Mouse (Mus musculus) frontal cortex, postnatal 25 days (tissue): ENCODE measurements around the gene Tgfbr2.

Experiments
- DNase-seq, 2 experiments: peaks; one replicate each; pipeline ENCODE4 v3.0.0; 2022; ENCODE audit warnings: low spot score in 2 of 2

The Tgfbr2 gene

DNA sequence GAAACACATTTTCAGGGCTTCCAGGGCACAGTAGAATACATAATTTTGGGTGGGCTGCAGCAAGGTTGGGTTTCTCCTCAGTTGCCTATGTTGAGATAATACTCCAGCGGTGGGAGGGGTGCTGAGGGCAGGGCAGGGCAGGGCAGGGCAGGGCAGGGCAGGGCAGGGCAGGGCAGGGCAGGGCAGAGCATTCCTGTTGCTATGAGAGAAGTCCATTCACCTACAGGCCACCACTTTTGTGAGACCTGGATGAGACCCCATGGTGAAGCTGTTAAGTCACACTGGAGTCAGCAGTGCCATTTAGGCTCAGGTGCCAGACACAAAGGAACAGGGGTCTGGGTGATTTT, 18.3 kb upstream of the Tgfbr2 start:
- DNase-seq = no peak

DNA sequence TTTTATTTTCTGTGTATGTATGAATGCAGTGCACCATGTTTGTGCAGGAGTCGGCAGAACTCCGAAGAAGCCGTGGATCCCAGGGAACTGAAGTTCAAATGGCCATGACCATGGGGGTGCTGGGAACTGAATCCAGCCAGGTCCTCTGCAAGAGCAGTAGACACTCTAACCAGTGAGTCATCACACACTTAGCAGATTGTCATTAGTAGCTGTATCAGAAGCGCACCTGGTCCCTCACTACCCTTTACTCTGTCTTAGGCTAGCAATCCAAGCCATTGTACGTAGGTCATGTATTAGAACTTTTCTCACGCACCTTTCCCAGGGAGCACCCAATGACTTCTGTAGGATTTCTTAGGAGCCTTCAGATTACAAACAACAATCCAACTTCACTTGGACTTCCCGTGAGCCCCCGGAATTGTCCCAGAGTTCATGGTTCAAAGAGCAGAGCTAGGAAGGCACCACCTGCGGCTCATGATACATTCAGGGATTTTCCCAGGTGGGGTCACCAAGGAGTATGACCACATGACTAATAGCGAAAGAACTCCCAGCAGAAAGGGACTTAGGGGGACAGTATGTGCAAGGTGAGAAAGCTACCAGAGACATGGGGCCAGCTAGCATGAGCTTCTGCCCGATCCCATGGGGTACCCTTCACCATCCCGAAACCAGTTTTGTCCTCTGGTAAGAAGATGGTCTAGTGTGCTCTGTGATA, 17.8 kb upstream of the Tgfbr2 start:
- no peak for DNase-seq

DNA sequence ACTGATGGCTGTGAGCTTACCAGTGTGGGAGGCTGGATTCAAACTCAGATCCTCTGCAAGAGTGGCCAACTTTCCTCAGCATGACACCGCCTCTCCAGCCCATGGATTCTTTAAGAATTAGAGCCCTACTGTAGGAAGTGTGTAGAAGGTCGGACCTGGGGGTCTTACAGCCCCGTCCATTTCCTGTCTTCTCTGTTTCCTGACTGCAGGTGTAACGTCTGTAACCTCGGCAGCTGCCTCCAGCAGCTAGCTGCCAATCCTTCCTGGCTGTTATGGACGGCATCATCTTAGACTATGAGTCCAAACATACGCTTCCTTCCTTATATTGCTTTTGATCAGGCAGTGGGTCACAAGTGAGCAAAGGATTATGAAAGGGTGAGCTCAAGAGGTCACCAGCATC, 17.1 kb upstream of the Tgfbr2 start:
- no peak for DNase-seq

GRCm38 (mm10) chr9:116189831-116190230, 14.7 kb upstream of the Tgfbr2 start:
- no peak for DNase-seq

- DNase-seq = no peak
These were observed 13.9 kb upstream of the Tgfbr2 start for GRCm38 (mm10) chr9:116188952-116189666.

GRCm38 (mm10) chr9:116187181-116187731, 12.1 kb upstream of the Tgfbr2 start:
- no peak for DNase-seq

- no peak for DNase-seq
These were observed 9.7 kb upstream of the Tgfbr2 start for GRCm38 (mm10) chr9:116184903-116185302.

- DNase-seq = no peak
These were observed 7.9 kb upstream of the Tgfbr2 start for GRCm38 (mm10) chr9:116183035-116183434.

DNA sequence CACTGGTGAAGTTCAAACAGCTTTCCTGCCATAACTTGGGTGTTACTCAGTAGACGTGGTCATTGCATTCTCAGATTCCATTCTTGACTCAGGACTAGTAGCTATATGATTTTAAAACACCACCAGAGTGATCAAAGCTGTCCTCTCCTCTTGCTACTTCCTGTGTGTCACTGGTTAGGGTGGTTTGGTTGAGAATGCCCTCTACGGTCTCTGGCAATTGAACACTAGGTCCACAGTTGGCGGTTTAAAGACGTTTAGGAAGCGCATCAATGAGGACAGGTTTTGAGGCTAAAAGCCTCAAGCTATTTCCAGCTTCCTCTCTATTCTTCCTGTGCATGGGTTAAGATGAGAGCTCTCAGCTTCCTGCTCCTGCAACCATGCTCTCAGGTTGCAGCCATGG, 6.4 kb upstream of the Tgfbr2 start:
- DNase-seq = no peak

DNA sequence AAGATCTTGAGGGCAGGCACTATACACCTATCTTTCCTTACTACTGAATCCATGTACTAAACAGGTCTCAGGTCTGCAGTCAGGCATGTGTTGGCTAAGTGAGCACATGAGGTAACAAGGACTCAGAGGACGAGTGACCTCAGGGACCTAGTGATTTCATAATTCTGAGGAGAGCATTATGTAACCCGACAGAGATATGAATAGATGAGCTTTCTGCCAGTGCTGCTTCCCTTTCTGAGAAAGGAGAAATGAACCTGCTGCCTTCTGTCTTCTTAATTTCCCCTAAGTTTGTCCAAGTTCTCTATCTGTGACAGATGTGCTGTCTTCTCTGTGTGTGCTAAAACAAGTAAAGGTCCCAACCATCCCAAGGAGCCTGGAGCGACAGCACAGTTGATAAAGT, 3.0 kb upstream of the Tgfbr2 start:
- no peak for DNase-seq

GRCm38 (mm10) chr9:116177108-116177507, 1.9 kb upstream of the Tgfbr2 start:
- no peak for DNase-seq

- no peak for DNase-seq
These were observed 442 bp upstream of the Tgfbr2 start for GRCm38 (mm10) chr9:116175488-116176115.

GRCm38 (mm10) chr9:116173473-116174170, 1.5 kb downstream of the Tgfbr2 start:
- DNase-seq = no peak

DNA sequence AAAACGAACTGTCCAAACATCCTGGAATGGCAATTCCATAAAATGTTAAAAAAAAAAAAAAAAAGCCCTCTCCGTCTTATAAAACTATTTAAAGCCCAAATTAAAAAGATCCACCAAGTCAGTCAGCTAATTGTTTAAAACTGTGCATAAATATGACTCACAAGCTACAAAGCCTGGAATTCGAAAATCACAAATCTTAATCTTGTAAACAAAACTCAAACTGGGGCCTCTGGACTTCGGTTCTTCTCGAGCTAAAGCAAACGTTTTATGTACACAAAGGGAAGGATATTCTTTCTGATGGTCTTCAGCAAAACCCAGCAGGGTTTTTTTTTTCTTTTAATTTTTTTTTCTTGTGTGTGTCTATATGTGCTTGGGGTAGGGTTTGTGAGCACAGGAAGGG, 2.1 kb downstream of the Tgfbr2 start:
- DNase-seq = no peak

DNA sequence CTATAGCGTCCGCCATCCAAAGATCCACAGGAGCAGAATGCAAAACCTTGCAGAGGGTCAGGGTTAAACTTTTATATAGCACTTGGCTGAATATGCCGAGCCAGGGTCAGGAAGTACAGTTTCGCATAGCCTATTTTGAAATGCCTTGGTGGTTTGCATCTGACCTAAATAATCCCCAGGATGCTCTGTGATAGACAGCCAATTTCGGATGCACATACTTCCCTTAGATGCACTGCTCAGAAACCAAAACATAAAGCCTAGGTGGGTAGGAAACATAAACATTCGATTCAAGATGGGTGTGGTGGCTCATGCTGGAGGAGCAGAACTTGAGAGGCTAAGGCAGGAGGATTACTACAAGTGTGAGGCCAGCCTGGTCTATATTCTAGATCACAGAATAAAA, 6.1 kb downstream of the Tgfbr2 start:
- DNase-seq = no peak

- no peak for DNase-seq
These were observed 7.8 kb downstream of the Tgfbr2 start for GRCm38 (mm10) chr9:116167304-116167880.

DNA sequence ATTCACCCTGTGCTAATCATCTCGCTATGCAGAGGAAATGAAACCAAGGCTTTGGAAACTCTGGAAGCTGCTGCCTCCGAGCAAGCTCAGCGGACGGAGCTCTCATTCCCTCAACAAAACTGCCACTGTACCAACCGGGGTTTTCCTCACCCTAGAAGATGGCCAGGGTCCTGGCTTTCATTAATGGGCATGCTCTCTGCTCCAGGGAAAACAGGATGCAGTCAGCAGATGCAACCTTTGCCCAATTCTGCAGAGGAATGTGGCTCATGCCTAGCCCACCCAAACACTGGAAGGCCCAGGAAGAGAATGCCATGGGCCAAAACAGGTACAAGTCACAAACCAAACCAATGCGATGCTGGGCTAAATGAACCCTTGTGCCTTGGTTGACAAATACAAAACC, 8.8 kb downstream of the Tgfbr2 start:
- no peak for DNase-seq

DNA sequence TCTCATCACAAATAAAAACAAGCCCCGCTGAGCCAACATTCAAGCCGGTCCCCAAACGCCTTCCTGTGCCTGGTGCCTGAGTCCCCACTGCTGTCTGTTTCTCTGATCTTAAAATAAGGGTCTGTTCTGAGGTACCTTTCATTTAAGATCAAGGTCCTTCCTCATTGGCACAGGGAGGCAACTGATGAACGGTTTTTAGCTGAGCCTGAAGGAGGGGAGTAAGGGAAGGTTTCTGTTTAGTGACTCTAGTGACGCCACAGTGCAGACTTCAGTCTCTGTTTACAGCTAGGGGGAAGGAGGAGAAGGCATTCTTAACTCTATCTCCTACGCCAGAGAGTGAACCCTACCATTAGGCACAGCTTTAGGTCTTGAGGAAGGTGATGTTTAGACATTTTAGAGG, 11.3 kb downstream of the Tgfbr2 start:
- DNase-seq = no peak

DNA sequence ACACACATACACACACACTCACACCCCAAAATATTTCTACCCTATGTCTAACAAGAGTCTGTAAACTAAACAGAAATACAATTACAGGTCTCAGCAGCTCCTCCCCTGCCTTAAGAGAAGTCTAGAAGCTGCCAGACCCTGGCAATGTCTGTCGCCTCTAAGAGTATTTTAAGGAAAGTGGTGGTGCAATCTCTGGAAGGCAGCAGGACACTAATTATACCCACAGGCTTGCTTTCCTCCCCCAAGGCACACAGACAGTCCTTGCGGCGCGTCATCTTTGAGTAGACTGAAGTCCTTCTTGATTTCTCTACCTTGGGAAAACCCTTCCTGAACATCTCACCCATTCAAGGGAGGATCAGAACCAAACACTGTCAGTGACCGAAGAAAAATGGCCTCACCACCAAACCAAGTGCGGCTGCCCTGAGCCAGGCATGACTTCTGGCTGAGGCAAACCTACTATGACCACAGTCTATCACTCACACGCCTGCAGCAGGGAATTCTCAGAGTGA, 12.2 kb downstream of the Tgfbr2 start:
- no peak for DNase-seq

DNA sequence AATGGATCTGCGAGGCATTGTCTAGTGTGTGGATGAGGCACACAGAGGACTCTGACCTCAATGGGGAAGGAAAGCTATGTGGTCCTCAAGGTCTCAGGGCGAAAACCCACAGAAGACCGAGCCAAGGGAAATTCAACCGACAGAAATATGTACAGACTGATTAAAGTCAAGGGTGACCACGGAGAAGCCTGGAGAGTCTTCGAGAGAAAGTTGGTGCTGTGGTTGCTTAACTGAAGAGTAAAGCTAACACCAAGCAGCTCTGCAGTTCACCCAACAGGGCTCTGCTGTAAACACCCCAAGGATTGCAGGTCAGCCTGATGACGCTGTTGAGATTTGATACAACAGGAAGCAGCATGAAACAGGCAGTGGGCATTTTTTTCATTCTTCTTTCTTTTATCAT, 14.3 kb downstream of the Tgfbr2 start:
- no peak for DNase-seq

DNA sequence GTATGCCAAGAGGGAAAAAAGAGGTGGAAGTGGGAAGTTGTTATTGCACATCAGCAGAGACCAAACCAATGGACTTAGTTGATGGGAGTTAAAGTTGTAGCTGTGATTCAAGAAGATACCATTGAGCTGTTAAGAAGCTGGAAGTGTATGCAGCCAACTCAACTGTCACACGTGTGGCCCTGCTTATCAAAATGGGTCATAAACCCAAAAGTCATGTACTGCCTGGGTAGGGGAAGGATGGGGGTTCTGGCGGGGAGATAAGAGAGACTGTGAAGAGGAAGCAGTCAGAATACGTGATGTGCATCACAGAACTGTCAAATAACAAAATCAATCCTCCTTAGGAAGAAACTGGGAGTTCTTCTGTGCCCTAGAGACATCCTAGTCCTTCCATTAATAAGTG, 15.1 kb downstream of the Tgfbr2 start:
- no peak for DNase-seq

- DNase-seq = no peak
These were observed 18.7 kb downstream of the Tgfbr2 start for GRCm38 (mm10) chr9:116156501-116156900.
